Mouse (Mus musculus) lung, postnatal 0 days (tissue): ENCODE data around the gene Nrip1. TPM values are rescaled to one million over a fixed set of nuclear protein-coding genes. Genes with fewer than 3 reads are reported as not detected.

Source experiments
- ATAC-seq: fragments of 200-750 bp; cut with Nextera tagmentation; 2 replicates; pipeline ENCODE4 v1.8.0; 2017; ENCODE audit warnings: moderate library complexity
- DNase-seq: peaks from one replicate; pipeline ENCODE4 v3.0.0-alpha.2; 2016; ENCODE audit warnings: low spot score
- H3K27ac ChIP-seq: fragments of 300-500 bp; sonication (generic); 2 replicates; pipeline ENCODE4 v1.5.1; 2014; ENCODE audit warnings: antibody characterized with exemption, mild to moderate bottlenecking, low read length, mixed read lengths
- H3K27me3 ChIP-seq: fragments of 300-500 bp; sonication (generic); replicated peaks from 2 replicates; pipeline ENCODE4 v1.6.1; 2014; ENCODE audit warnings: low read length, mixed read lengths; ENCODE audit not compliant: insufficient read depth
- H3K36me3 ChIP-seq: fragments of 300-500 bp; sonication (generic); 2 replicates; pipeline ENCODE4 v1.6.1; 2014; ENCODE audit warnings: low read length, mixed read lengths; ENCODE audit not compliant: insufficient read depth
- H3K4me1 ChIP-seq: fragments of 300-500 bp; sonication (generic); 2 replicates; pipeline ENCODE4 v1.6.1; 2014; ENCODE audit warnings: antibody characterized with exemption, low read depth, low read length, mixed read lengths; ENCODE audit not compliant: insufficient read depth
- H3K4me2 ChIP-seq: fragments of 300-500 bp; sonication (generic); replicated peaks from 2 replicates; pipeline ENCODE4 v1.6.1; 2014; ENCODE audit warnings: low read depth, mild to moderate bottlenecking, low read length, moderate library complexity, mixed read lengths
- H3K4me3 ChIP-seq: fragments of 300-500 bp; sonication (generic); 2 replicates; pipeline ENCODE4 v1.5.1; 2014; ENCODE audit warnings: low read depth, low read length
- H3K9ac ChIP-seq: fragments of 300-500 bp; sonication (generic); replicated peaks from 2 replicates; pipeline ENCODE4 v1.6.1; 2014; ENCODE audit warnings: low read depth, mild to moderate bottlenecking
- H3K9me3 ChIP-seq: fragments of 300-500 bp; sonication (generic); 2 replicates; pipeline ENCODE4 v1.6.1; 2016; ENCODE audit warnings: low read length, mixed read lengths
- CTCF ChIP-seq: IDR thresholded peaks from 2 replicates; pipeline ENCODE4 v1.5.1; 2016; ENCODE audit warnings: antibody characterized with exemption, mild to moderate bottlenecking
- EP300 ChIP-seq: IDR thresholded peaks from 2 replicates; pipeline ENCODE4 v1.6.1; 2016; ENCODE audit warnings: antibody characterized with exemption, mild to moderate bottlenecking, control low read depth
- WGBS: fragments of 180-500 bp; shearing (Covaris S2); extraction: QIAGEN DNeasy Blood & Tissue Kit; methylation state at CpG from one replicate; pipeline ENCODE4 v1.1.7; 2014; 5-methylcytosine and 5-hydroxymethylcytosine counted together
- polyA plus RNA-seq: library from polyadenylated mRNA; unstranded; fragments of >200 nt; fragmentation: Nextera tagmentation; extraction: Ambion mirVana; gene quantifications from 2 replicates; pipeline ENCODE4 v1.2.1, GENCODE M21; 2015

The Nrip1 gene
- polyA plus RNA-seq, 1 experiment from 2014 or later = 25.3 TPM

DNA sequence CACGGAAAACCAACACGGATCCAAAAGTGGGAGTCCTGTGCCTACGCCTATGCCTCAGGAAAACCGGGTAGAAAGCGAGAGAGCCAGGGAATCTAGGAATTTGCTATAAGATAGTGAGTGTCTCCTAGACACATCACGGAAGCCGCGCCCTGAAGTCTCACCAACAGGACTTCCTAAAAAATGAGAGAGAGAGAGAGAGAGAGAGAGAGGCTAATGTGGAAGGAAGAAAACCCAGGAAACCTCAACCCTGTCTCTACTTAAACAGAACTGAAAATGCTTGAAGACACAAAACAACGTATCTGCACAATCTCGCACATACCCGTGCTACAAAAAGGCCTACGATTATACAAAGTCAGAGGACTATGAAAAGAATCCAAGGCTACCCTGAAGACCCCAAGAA, 10.6 kb downstream of the Nrip1 start:
- 90% methylated on average over 12 of the region's 12 CpGs for WGBS
- no peak for TF ChIP-seq CTCF
- TF ChIP-seq EP300 = no peak
- Histone ChIP-seq H3K4me1 (peaks cover 13% of the 10 kb centered on the region; the same call in 1 of the 2 replicates), H3K9ac (no peak overlapping the region), H3K36me3 (no peaks in the 10 kb centered on the region), H3K27me3 (no peaks in the 10 kb centered on the region), H3K27ac (no peak overlapping the region), H3K4me3 (no peak overlapping the region), H3K4me2 (no peak overlapping the region), H3K9me3 (no peaks in the 10 kb centered on the region)
- DNase-seq (no peak), ATAC-seq (no peak)

DNA sequence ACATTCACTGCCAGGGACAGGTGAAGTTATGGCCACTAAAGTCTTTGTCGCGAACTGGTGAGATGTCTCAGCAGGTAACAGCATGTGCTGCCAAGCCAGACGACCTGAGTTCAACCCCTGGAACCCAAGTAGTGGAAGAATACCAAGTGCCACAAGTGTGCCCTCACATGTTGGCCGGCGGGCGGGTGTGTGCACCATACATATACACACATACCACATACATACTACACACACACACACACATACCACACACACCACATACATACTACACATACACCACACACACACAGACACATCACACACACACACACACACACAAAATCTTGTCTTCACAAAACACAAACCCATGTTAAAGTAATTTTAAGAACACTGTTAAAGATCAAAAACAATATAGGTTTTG, 13.2 kb downstream of the Nrip1 start:
- no peak overlapping the region for H3K4me2 ChIP-seq
- H3K27me3 ChIP-seq = no peaks in the 10 kb centered on the region
- H3K36me3 ChIP-seq = no peaks in the 10 kb centered on the region
- TF ChIP-seq CTCF (no peak), EP300 (no peak)
- H3K9ac ChIP-seq = no peak overlapping the region
- H3K27ac ChIP-seq = no peak overlapping the region
- H3K4me1 ChIP-seq = peaks cover 9% of the 10 kb centered on the region; the same call in 1 of the 2 replicates
- no peaks in the 10 kb centered on the region for H3K9me3 ChIP-seq
- DNase-seq = no peak
- no peak overlapping the region for H3K4me3 ChIP-seq
- WGBS = 84% methylated on average over 6 of the region's 6 CpGs
- no peak for ATAC-seq

DNA sequence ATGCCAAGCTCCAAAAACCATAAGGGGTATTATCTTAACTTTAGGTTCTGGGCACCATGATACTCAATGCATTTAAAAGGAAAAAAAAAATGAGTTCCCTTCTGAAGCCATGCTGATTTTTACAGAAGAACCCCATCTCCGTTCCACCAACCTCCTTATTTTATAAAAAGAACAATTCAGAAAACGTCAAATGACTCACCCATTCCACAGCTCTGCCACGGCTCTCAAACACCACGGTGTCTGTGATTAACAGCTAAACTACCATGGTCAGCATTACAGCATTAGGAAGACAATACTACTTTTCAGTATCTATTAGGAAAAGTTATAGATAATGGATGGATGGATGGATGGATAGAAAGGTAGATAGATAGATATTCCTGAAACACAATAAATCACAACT, 14.9 kb downstream of the Nrip1 start:
- 49% methylated on average over 4 of the region's 4 CpGs for WGBS
- H3K9ac ChIP-seq = no peak overlapping the region
- no peaks in the 10 kb centered on the region for H3K36me3 ChIP-seq
- no peak for ATAC-seq
- no peaks in the 10 kb centered on the region for H3K9me3 ChIP-seq
- H3K4me1 ChIP-seq = 0 out of 2 replicates have a peak, but pooled peaks cover 7% of the 10 kb centered on the region
- no peak overlapping the region for H3K4me3 ChIP-seq
- TF ChIP-seq EP300 (no peak), CTCF (no peak)
- no peak overlapping the region for H3K27ac ChIP-seq
- H3K4me2 ChIP-seq = no peak overlapping the region
- no peak for DNase-seq
- H3K27me3 ChIP-seq = no peaks in the 10 kb centered on the region

DNA sequence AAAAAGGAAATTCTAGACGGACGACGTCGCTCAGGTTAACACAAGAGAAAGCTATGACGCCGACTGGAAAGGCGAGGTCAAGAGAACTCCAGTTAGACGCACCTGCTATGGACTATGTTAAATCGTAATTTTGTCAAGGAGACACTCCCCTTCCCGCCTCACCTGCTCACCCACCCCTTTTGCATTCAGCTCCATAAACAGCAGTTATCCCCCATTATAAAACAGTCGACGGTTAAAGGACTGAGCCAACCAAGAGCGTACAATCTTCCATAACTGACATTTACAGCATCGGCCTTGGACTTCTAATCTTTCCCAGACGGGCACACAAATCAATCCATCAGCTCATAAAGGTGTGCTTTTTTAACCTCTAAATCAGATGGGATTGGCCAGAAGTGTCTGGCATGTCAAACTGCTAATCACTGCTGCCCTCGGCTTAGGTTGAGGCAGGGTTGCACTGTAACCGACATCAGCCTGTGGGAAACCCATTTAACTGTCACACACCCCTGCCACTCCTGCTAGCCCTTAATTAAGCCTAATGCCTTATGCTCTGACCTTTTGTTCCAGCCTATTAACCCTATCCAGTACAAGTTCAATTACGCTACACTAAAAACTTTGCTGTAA, 15.4 kb downstream of the Nrip1 start:
- no peaks in the 10 kb centered on the region for H3K36me3 ChIP-seq
- no peak overlapping the region for H3K4me2 ChIP-seq
- no peak overlapping the region for H3K9ac ChIP-seq
- no peak; the same call in 1 of the 2 replicates for ATAC-seq
- no peak overlapping the region for H3K4me3 ChIP-seq
- TF ChIP-seq CTCF (no peak), EP300 (no peak)
- H3K27me3 ChIP-seq = no peaks in the 10 kb centered on the region
- 0 out of 2 replicates have a peak, but pooled peaks cover 7% of the 10 kb centered on the region for H3K4me1 ChIP-seq
- no peak overlapping the region for H3K27ac ChIP-seq
- no peaks in the 10 kb centered on the region for H3K9me3 ChIP-seq
- no peak for DNase-seq
- 63% methylated on average over 18 of the region's 18 CpGs for WGBS

DNA sequence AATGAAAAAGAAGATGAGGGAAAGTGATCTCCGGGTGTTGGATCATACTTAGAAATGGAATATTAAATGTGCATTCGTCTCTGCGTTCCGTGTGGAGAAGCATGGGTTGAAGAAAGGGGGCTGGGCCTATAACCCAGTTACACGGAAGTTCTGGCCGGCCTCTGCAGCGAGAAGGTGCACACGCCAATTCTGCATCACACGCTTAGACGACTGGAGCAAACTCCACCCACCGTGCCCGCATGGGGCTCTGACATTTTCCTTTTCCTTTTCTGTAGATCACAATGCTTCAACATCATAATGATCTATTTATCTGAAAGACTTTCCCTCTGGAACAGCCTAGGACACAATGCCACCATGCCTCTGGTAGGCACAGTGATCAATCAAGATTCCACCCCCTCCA, 16.5 kb downstream of the Nrip1 start:
- H3K9me3 ChIP-seq = no peaks in the 10 kb centered on the region
- WGBS = 87% methylated on average over 12 of the region's 12 CpGs
- TF ChIP-seq EP300 (no peak), CTCF (no peak)
- no peak overlapping the region for H3K9ac ChIP-seq
- ATAC-seq (no peak), DNase-seq (no peak)
- no peaks in the 10 kb centered on the region for H3K27me3 ChIP-seq
- H3K36me3 ChIP-seq = no peaks in the 10 kb centered on the region
- H3K4me3 ChIP-seq = no peak overlapping the region
- H3K27ac ChIP-seq = no peak overlapping the region
- H3K4me1 ChIP-seq = 0 out of 2 replicates have a peak, but pooled peaks cover 4% of the 10 kb centered on the region
- no peak overlapping the region for H3K4me2 ChIP-seq

DNA sequence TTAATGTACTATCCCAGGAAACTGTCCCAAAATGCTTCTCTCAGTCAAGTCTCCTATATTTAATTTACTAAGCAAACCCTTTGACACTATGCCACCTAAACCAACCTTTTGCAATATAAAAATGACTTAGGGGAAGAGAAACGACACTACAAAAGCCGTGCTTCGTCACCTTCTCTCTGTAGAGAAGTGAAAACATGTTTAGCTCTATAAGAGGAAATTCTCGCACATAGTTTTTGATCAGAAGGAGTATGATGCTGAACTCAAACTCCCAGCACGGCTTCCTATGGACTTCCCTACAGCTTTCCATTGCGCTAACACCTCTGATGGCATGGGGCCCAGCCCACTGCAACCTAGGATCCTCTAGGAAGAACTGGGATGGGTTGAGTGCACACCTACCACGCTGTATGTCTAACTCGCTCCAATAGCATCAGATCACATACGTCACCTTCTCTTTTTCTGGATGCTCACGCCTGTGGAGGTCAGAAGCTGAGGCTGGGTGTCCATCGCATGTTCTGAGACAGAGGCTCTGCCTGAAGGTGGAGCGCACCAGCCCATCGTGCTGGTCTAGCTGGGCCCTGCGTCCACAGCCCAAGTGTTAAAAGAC, 17.6 kb downstream of the Nrip1 start:
- H3K4me3 ChIP-seq = no peak overlapping the region
- no peaks in the 10 kb centered on the region for H3K9me3 ChIP-seq
- no peaks in the 10 kb centered on the region for H3K27me3 ChIP-seq
- no peak for DNase-seq
- H3K4me2 ChIP-seq = no peak overlapping the region
- ATAC-seq = no peak
- H3K4me1 ChIP-seq = 0 out of 2 replicates have a peak, but pooled peaks cover 4% of the 10 kb centered on the region
- no peaks in the 10 kb centered on the region for H3K36me3 ChIP-seq
- WGBS = 86% methylated on average over 14 of the region's 14 CpGs
- no peak overlapping the region for H3K9ac ChIP-seq
- H3K27ac ChIP-seq = no peak overlapping the region
- no peak for TF ChIP-seq CTCF
- TF ChIP-seq EP300 = no peak
